Mouse (Mus musculus) lung, postnatal 4 days (tissue): ENCODE data around the gene Ryr3.
A peak's percentile ranks its signal among the peaks of the same experiment; 100 is the strongest.

Experiments used
- DNase-seq, 2 experiments: peaks; one replicate each; pipeline ENCODE4 v3.0.0; 2021

Gene Ryr3

DNA sequence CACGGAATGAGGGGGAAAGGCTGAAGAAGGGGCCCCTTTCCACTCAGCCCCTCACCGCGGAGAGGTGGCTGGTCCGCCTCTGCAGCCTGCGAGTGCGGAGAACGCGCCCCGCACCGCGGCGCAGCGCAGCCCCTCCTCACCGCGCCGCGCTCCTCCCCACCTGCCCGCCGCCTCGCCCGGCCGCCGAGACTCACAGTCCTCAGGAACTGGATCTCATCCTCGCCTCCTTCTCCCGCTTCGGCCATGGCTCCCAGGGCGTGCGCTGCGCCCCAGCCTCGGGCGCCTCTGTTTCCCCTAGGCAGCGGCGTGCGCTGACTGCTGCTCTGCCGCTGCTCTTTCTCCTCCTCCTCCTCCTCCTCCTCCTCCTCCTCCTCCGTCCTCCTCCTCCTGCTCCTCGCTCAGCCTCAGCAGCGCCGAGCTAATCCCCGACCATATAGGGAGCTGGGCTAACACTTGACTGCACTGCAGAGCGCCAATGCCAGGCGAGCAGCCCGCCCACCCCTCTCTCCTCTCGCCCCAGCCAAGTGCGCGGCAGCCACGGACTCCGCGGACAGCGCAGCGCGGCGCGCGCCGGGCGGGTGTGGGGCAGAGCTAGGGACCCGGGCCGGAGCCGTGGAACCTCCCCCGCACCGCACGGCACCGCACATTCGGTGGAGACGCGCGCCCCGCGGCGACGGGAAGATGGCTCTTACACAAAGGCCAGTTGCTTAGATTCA lies at the start of gene Ryr3:
Ryr3 (minus strand) TSS at position 351 of the 716 bp plus-strand sequence.
- peak; percentile 13 to 53 for DNase-seq

DNA sequence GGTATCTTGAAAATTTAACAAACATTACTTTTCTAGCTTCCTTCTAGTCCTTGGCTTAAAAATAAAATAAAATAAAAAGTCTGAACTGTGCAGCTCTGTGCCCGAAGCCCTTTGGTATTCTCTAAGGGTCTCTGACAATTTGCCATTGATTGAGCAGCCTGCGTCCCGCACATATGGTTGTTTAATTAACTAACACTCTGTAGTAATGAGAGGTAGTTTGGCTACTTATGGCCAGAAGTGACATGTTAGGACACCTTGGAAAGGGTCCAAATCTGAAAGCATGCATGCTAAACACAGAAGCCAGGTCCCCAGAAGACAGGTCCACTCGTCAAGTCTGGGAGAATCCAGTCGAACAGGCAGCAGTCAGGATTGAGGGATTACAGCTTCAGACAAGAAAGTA lies 22.0 kb upstream of the Ryr3 start:
- no peak for DNase-seq

DNA sequence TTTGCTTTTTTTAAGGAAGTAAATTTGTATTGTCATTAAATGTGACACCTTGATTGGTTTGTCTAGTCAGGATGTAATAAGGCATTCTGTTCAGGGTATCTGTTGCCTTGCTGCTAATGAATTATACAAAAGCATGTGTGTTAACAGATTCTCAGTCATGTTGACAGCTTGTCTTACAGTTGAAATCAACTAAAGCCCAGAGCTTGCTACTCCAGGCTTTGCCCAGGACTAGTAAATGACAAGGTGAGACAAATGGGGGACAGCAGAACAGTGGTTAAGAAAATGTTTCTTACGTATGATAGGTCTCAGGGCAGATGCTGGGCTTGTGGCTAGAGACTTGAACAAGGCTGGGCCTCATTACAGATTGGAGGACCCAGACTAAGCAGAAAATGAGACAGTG lies 20.1 kb upstream of the Ryr3 start:
- DNase-seq, result no peak

DNA sequence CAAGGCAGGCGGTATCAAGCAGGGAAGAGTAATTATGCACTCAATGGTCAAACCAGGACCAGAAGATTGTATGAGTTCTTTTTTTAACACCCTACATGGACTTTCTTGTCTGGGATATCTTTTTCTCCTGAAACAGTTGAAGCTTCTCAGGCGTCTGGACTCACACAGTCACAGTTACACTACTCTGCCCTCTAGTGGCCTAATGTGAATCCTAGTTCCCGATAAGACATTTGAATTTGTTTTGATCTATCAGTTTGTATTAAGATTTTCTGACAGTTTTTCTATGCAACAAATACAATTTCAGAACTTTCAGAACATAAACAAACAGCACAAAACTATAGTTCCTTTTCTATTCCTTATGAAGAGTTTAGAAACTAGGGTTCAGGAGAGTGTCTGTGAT lies 17.7 kb upstream of the Ryr3 start:
- DNase-seq, result peak in 1 of 2 experiments; percentile 11

DNA sequence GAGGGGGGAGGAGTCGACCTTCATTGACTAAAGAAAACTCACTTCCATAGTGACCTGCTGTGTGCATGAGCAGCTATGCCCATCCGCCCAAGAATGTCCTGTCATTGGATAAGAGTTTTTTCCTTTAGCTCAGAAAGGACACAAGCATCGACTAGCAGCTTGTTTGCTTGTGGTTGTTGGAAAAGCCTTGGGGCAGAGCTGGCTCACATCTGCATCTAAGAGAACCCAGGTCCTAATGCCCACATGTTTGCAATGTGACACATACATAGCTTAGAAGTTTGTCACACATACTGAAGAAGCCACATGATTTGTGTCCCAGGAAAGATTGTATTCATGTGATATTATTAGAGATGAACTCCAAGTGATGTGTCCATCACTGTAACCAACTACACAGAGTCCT lies 16.5 kb upstream of the Ryr3 start:
- DNase-seq, result no peak

DNA sequence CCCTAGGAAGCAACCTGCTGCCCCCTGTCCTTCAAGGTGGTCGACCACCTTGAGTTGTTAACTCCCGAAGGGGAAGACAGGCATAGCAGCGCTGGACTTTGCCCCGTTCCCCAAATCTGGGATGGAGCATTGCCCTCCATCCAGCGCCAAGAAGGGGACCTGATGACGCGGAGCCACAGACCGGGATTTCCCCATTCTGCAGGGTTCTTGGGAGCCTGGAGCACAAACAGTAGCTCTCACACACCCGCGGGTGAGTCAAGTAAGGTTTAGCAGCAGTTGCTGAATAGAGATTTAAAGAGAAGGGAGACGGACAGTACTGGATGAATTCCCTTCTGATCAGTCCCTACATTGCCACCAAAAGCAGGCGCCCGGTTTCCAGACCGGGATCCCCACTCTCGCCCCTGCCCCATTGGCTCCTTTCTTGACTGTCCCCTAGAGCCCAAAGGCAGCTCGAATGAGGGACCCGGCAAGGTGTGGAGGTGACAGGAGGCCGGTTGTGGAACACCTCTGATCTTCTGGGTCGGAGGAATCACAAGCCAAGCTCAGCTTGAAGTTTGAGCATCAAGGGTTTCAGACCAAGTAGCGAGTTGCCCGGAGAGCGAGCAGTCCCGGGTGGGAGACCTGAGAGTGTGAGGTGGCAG lies 671 bp downstream of the Ryr3 start:
- no peak for DNase-seq

DNA sequence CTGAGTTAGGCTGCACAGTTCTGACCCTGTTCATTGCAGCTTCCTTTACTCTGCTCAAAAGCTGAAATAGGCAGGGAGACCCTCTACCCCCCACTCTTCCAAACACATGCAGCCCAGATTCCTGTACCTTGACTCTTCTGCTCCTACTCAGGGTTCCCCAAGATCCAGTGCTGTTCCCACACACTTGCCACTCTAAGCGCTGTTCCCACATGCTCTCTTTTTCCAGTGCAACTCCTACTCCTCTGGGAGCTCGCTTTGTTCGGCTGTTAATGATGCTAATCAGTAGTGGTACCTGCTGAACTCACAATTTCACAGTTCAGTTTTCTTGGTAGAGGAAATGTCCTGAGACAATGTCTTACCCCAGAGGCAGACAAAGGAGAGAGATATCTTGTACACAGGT lies 6.9 kb downstream of the Ryr3 start:
- DNase-seq, result no peak

DNA sequence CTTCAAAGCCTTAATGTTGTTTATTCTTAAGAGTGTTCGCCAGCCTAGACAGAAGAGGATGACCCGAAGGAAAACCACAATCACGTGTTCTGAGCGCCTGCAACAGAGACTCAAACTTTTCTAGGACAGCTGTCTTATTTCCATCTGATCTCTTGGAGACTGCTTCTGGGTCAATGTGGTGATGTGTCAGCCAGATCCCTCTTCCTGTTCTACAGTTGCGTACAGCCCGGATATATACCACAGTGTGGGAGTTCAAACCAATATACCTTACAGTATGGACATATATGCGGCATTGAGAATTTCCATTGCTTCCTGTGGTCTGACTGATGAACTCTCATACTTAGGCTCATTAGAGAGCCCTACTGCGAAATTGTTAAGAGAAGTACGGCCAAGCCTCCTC lies 7.6 kb downstream of the Ryr3 start:
- DNase-seq, result no peak

DNA sequence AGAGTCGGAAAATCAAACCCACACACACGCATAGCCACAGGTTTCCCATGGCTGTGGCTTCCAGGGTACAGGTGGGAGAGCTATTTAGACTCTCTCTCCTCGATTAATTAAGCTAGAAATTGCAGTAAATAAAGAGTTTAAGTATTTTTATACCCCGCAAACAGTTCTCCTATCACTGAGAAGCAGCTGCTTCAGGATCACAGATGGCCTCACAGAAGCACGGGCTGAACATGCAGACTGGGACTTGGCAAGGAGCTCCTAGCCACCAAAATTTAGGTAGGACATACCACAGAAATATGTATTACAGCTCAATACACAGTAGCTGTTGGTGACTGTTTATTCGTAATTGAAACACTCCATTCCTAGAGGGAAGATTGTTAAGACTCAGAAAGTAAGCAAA lies 14.0 kb downstream of the Ryr3 start:
- no peak for DNase-seq

DNA sequence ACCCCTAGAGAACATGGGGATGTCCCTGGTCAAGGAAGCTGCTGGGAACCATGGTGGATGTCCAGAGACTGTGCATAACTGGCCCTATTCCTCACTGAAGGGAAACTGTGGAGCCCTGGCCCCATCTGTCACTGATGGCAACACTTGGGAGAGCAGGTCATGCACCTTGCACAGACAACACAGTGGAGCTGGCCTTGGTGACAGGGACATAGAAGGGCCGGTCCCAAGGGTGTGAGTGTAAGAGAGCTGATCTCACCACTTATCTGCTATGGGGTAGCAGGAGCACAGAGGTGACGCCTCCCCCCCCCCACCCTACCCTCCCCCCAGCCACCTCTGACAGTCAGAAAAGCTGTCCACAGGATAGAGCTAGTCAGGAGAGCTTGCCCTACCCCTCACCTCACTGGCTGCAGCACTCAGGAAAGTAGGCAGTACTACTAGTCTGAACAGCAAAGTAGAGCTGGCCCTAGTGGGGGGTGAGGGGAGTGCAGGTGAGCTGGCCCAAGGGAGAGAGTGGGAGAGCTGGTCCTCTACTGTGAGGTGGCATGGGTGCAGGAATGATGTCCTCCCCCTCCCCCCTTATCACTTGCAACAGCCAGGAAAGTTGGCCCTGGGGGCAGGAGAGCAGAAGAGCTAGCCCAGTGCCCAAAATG lies 17.7 kb downstream of the Ryr3 start:
- DNase-seq, result no peak

DNA sequence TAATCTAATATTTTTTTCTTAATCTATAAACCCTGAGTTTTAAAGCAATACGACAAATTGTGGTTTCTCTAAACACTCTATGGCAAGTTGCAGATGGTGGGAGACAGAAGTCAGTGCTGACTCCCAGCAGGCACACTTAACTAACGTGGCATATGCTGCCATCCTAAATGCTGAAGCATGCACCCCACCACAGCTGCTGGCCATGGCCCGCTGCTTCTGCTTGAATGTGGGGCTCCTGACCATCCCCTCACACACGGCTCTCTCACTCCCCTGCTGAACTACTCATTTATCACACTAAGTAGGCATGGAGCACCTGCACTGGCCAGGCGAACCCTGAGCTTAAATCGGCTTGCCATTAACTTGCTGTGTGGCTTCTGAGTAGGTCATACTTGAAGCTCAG lies 29.7 kb downstream of the Ryr3 start:
- no peak for DNase-seq

DNA sequence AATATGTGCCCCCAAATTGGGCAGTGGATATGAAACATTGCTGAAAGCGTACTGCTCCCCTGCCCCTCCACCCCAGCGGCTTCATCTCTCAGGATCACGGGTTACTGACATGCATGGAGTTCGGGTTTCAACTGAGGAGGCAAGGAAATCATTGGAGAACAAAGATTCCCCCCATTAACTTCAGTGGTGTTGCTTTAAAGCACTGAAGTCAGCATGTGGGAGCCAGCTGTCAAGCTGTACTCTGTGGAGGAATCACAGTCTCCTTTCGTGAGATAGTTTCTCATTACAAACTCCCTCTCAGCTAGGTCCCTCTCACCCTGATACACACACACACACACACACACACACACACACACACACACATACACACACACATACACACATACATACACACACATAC lies 35.2 kb downstream of the Ryr3 start:
- DNase-seq, result no peak

DNA sequence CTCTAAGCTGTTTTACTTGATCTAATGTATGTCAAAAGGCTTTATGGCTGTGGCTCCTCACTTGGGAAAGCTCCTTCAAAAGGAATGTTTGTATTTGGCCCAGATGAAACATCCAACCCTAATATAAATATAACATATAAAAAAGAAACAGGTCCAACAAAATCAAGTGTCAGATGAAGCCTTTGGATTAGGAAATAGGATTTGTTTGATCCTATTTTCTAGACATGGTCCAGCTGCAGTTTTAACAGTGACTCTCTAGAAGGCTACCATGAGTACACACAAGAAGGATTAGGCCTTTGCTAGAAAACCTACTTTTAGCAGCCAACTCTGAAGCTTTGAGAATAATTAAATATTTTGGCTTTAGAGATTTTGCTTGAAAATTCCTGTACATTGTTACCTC lies 38.8 kb downstream of the Ryr3 start:
- no peak for DNase-seq

DNA sequence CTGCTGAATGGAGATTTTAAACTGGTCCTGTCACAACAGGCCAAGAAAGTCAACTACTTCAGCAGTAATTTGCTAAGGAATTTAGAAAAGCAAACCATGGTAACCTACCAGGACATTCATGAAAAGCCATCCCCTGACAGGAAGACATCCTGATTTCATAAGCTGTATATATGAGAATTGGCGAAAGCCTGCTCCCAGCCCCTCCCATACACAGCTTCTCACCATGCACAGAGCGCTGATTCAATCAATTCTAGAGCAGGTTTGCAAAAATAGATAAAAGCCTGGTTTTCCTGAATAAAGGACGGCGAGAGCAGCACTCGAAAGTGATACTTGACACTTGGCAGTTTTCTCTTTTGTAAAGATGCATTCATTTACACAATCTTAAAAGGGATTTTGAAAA lies 40.6 kb downstream of the Ryr3 start:
- no peak for DNase-seq

DNA sequence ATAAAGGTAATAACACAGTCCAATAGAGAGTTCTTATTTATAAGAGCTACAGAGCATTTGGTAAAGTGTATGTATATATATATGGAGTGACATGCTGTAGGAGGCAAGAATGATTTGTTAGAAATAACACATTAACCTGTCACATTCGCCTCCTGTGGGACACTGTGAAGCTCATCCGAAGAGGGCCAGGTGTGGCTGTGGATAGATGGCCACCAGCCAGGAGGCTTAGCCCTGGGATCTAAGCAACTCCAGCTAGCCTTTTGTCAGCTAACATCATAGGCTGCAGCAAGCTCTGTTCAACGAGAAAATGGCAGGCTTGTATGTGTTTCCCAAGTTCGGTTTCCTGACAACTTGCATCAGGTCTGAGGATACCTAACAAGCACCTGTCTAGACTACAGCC lies 48.8 kb downstream of the Ryr3 start:
- DNase-seq, result no peak

DNA sequence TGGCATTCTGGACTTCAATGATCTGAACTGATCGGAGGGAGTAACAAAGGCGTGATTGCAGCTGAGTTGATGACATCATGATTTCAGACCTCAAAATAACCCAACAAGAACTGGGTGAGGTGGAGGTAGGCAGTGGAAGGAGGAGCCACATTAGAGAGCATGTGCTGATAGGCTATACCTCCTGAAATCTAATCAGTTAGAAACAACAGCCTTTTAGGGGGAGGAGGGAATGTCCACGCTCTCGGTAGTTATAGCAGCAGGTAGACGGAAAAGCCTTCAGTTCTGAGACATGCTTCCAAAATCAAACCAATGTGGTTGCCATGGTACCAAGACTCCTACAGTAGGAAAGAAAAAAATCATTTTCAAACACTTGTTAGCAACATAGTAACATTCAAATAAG lies 55.4 kb downstream of the Ryr3 start:
- no peak for DNase-seq

DNA sequence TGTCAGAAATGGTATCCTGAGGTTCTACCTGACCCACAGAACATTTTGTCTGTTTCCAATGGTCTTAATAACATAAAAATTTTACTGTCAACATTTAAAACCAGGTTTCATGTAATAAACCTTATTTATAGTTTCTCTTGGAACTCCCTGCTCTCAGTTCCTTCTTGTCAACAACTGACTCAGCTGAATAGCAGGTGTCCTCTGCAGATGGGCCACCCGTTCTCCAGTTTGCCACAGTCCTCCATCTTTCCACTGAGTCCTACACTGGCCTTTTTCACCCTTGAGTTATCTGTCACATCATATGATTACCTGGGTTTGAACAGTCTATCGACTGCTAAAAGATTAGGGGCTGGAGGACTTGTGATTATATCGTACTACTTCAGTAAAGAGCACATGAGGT lies 79.1 kb downstream of the Ryr3 start:
- DNase-seq, result no peak

DNA sequence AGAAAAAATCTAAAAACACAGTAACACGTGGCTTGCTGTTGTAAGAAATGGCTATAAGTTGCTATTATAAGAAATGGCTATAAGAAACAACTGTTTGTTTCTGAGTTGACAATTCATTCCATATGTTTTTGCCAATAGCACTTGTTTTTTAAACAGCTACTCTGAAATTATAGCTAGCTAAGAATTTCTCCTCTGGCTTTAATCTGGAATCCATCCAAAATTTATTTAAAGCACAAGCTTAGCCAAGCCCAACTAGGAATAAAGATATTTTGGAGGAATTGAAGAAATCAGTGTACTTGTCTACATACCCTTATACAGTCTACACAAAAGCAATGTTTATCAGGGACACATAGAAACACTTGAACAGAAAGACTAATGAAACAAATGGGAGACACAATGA lies 93.4 kb downstream of the Ryr3 start:
- DNase-seq, result no peak

DNA sequence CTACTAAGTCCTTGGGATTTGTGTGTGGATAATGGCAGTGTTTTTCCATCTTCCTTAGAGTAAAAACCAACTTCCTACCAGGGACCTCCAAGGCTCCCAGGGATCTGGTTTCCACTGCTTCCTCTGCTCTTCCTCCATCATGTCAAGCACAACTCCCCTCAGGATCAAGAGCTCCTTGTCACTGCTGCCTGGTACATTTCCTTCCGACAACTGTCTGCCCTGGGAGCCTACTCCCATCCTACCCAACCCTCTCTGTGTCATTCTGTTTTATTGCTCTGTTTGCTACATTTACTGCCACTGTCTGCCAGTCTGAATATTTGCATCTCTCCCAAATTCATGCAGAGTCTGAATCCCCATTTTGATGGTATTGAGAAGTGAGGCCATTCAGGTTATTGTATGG lies 97.8 kb downstream of the Ryr3 start:
- DNase-seq, result no peak

DNA sequence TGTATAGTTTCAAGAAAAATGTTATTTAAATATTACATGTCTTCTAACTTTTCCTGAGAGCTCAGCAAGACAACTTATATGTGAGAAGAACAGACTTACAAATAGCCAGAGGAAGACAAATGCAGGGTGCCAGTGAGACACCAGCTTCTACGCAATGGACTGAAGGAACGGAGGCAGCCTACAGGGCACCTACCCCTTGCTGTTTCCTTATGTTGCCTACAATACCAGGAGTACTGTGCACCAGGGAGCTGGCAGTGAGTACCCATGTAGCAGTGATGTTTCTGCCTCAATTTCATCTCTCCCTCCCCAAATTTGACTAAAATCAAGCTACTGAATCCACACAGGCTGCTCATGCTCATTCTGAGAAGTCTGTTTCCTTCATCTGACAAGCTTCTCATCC lies 100.1 kb downstream of the Ryr3 start:
- no peak for DNase-seq

DNA sequence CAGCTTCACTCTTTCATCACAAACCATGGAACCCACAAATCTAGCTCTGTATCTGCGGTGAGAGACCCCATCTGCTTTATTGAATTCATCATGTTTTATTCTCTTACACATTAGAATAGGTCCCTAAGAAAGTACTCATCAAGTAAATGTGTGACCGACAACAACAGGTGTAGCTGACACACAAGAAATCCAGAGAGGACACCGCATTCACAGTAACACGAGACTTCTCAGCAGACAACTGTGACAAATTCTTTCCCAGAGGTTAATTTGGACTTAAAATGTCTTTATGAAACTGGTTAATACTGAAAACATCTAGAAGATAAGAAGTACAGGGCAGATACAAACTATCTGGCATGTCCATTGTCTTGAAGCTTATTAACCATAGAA lies 101.0 kb downstream of the Ryr3 start:
- no peak for DNase-seq

DNA sequence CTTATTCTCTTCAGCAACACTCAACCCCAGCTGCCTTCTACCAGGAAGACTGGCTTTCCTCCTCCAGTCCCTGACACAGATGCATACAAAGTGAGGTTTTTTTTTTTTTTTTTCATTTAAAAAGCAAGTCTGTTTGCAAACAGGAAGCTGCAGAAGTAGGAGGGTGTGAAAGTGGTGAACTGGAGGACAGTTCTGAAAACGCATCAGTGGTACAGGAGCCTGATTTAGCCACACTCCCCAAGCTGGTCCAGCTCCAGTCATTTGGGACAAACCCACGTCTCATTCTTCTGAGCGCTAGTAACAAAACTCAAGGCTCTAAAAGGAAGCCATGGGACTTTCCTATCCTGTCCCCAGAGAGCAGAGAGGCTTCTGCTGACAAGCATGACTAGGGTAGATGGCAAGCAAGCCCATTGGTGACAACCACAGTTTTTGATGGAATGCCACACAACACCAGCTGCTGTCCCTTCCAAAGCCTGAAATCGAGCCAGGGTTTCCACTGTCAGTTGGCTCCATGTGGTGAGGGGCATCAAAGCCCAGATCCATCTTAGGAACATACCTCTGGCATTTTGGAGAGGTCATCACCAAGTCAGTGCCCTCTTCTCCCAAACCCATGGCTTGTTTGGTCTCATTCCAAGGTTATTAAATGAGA lies 101.5 kb downstream of the Ryr3 start:
- no peak for DNase-seq

DNA sequence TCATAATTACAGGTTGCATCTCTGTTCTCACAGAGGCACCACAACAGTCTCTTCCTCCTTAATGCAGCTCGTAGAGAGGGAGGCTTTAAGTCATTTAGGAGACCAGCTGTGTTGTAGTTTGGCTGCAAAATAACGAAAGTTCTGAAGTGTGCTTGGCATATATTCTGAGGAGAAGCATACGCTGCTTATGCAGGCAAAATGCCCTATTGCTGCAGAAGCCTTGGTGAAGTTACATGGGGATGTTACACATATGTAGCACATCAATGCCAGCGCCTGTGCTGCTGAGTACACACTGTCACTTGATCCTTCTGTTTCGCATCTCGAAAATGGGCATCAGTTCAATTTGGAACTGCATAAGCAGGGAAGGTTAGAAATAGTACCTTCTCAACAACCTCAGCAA lies 112.3 kb downstream of the Ryr3 start:
- no peak for DNase-seq

DNA sequence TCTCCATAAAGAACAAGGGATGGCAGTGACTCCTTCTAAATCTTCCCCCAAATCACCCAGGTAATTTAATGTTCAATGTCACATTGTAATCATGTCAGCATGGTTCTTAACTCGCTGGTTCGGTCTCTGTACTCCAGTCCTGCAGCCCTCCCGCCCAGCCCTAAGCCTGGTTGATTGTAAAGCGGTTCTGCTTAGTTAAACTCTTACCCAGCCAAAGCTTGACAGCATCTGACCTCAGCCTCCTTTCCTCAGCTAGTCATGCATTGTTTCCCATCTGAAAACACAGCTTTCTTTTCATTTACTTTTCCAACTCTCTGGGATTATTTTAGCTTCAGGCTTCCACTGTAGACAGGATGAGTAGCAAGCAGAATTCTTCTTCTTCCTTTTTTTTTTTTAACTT lies 121.7 kb downstream of the Ryr3 start:
- no peak for DNase-seq
